Mouse (Mus musculus): ENCODE results near the gene Ppil4. TPM values are rescaled to one million over a fixed set of nuclear protein-coding genes. Genes with fewer than 3 reads are reported as not detected.

The Ppil4 gene
- polyA plus RNA-seq, 1 experiment from 2014 or later = 49.5 TPM

DNA sequence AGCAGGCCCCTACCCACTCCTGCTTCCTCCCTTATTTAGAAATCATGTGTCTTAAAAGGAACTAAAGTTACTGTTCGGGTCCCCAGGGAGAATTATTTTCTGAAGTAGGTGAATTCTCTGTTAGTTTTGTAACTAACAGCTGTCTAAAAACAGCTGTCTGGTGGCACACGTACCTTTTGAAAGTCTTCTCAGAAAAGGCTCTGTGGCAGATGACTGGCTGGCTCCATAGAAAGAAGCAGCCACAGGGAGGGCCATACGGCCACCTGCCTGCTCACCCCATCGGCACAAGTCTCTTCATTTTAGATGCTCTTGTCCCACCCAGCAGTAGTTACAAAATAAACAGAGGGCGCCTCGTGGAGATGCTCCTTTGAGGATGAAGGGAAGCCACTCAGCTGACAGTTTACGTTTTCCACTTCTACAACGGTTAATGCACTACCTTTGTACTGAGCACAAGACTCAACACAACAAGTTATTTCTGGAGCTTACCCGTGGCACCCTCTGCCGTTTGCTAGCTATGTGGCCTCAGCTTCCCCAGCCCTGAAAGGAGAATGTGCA lies 42.1 kb downstream of the Ppil4 start:
- ATAC-seq (ENCODE audit: low FRiP score) (no peak), DNase-seq (ENCODE audit: low spot score, missing footprints) (no peak)
- no peaks in the 10 kb centered on the region for H3K27me3 ChIP-seq (ENCODE audit: control insufficient read depth, insufficient read depth, low read length)
- H3K4me2 ChIP-seq = no peak overlapping the region
- H3K27ac ChIP-seq (ENCODE audit: low read depth, low read length) = no peak overlapping the region
- H3K4me3 ChIP-seq (ENCODE audit: low read depth, low read length) = no peak overlapping the region
- H3K9ac ChIP-seq (ENCODE audit: low read length) = no peak overlapping the region
- H3K4me1 ChIP-seq (ENCODE audit: control insufficient read depth, insufficient read depth, low read length) = no peaks in the 10 kb centered on the region; the same call in 1 of the 2 replicates
- no peaks in the 10 kb centered on the region for H3K36me3 ChIP-seq (ENCODE audit: control insufficient read depth, insufficient read depth, low read length)
- 79% methylated on average over 10 of the region's 10 CpGs for WGBS
- no peaks in the 10 kb centered on the region for H3K9me3 ChIP-seq (ENCODE audit: control insufficient read depth, low read length)

- no peak for ATAC-seq (ENCODE audit: low FRiP score)
- no peaks in the 10 kb centered on the region; the same call in 1 of the 2 replicates for H3K4me1 ChIP-seq (ENCODE audit: control insufficient read depth, insufficient read depth, low read length)
- H3K9ac ChIP-seq (ENCODE audit: low read length) = no peak overlapping the region
- H3K27me3 ChIP-seq (ENCODE audit: control insufficient read depth, insufficient read depth, low read length) = no peaks in the 10 kb centered on the region
- H3K27ac ChIP-seq (ENCODE audit: low read depth, low read length) = no peak overlapping the region
- H3K9me3 ChIP-seq (ENCODE audit: control insufficient read depth, low read length) = no peaks in the 10 kb centered on the region
- 76% methylated on average over 2 of the region's 2 CpGs for WGBS
- H3K4me3 ChIP-seq (ENCODE audit: low read depth, low read length) = no peak overlapping the region
- no peaks in the 10 kb centered on the region for H3K36me3 ChIP-seq (ENCODE audit: control insufficient read depth, insufficient read depth, low read length)
- H3K4me2 ChIP-seq = no peak overlapping the region
- no peak for DNase-seq (ENCODE audit: low spot score, missing footprints)
These were observed 44.2 kb downstream of the Ppil4 start for GRCm38 (mm10) chr10:7836902-7837301.

DNA sequence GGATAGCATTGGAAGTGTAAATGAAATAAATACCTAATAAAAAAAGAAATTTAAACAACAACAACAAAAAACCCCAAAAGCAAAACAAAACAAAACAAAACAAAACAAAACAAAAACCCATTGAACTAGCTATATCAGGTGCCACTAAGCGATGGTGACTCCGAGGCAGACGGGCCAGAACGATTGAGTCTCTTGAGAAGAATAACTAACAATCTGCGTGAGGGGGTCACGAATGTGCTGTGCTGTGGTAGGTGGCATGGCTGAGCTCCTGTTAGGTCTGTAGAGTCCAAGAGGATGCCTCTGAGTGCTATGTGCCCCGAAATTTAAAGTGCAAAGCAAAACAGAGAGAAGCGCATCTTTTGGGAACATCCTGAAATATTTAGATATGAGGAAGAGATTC lies 44.8 kb downstream of the Ppil4 start:
- WGBS = 92% methylated on average over 8 of the region's 8 CpGs
- Histone ChIP-seq H3K27ac (ENCODE audit: low read depth, low read length) (no peak overlapping the region), H3K4me3 (ENCODE audit: low read depth, low read length) (no peak overlapping the region), H3K4me2 (no peak overlapping the region), H3K36me3 (ENCODE audit: control insufficient read depth, insufficient read depth, low read length) (no peaks in the 10 kb centered on the region), H3K9me3 (ENCODE audit: control insufficient read depth, low read length) (no peaks in the 10 kb centered on the region), H3K4me1 (ENCODE audit: control insufficient read depth, insufficient read depth, low read length) (no peaks in the 10 kb centered on the region), H3K27me3 (ENCODE audit: control insufficient read depth, insufficient read depth, low read length) (no peaks in the 10 kb centered on the region), H3K9ac (ENCODE audit: low read length) (no peak overlapping the region)
- no peak for ATAC-seq (ENCODE audit: low FRiP score)
- DNase-seq (ENCODE audit: low spot score, missing footprints) = no peak

- DNase-seq (ENCODE audit: low spot score, missing footprints) (no peak), ATAC-seq (ENCODE audit: low FRiP score) (no peak)
- H3K36me3 ChIP-seq (ENCODE audit: control insufficient read depth, insufficient read depth, low read length) = no peaks in the 10 kb centered on the region
- H3K4me3 ChIP-seq (ENCODE audit: low read depth, low read length) = no peak overlapping the region
- no peaks in the 10 kb centered on the region for H3K9me3 ChIP-seq (ENCODE audit: control insufficient read depth, low read length)
- no peak overlapping the region for H3K27ac ChIP-seq (ENCODE audit: low read depth, low read length)
- H3K27me3 ChIP-seq (ENCODE audit: control insufficient read depth, insufficient read depth, low read length) = no peaks in the 10 kb centered on the region
- 96% methylated on average over 8 of the region's 8 CpGs for WGBS
- H3K9ac ChIP-seq (ENCODE audit: low read length) = no peak overlapping the region
- H3K4me2 ChIP-seq = no peak overlapping the region
- H3K4me1 ChIP-seq (ENCODE audit: control insufficient read depth, insufficient read depth, low read length) = no peaks in the 10 kb centered on the region
These were observed 45.3 kb downstream of the Ppil4 start for GRCm38 (mm10) chr10:7838036-7838435.

DNA sequence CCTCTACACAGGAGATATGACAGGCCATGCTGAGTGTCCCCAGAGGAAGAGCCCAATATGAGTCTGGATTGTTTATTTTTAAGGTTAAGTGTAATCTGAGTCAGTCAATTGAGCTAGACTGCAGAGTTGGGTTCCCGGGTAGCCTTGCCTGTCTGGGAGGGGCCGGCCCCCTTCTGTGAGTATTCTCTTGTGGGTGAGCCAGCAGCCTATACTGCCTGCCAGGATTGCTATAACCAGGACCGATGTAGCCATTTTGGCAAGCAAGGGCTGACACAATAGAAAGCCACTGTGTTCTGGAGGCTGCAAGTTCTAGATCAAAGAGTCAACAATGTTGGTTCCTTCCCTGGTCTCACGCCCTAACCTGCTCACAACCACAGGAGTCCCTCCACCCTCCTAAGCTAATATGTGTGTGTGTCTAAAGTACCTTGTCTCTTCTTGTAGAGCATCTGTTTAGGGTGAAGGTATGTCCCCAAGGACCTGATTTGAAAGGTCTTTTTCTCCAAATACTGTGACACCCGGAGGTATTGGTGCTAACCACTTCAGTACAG lies 46.3 kb downstream of the Ppil4 start:
- no peaks in the 10 kb centered on the region for H3K9me3 ChIP-seq (ENCODE audit: control insufficient read depth, low read length)
- ATAC-seq (ENCODE audit: low FRiP score) (no peak), DNase-seq (ENCODE audit: low spot score, missing footprints) (no peak)
- no peak overlapping the region for H3K9ac ChIP-seq (ENCODE audit: low read length)
- no peak overlapping the region for H3K4me3 ChIP-seq (ENCODE audit: low read depth, low read length)
- WGBS = 90% methylated on average over 5 of the region's 5 CpGs
- no peak overlapping the region for H3K4me2 ChIP-seq
- H3K4me1 ChIP-seq (ENCODE audit: control insufficient read depth, insufficient read depth, low read length) = no peaks in the 10 kb centered on the region
- no peak overlapping the region for H3K27ac ChIP-seq (ENCODE audit: low read depth, low read length)
- no peaks in the 10 kb centered on the region for H3K27me3 ChIP-seq (ENCODE audit: control insufficient read depth, insufficient read depth, low read length)
- H3K36me3 ChIP-seq (ENCODE audit: control insufficient read depth, insufficient read depth, low read length) = no peaks in the 10 kb centered on the region

DNA sequence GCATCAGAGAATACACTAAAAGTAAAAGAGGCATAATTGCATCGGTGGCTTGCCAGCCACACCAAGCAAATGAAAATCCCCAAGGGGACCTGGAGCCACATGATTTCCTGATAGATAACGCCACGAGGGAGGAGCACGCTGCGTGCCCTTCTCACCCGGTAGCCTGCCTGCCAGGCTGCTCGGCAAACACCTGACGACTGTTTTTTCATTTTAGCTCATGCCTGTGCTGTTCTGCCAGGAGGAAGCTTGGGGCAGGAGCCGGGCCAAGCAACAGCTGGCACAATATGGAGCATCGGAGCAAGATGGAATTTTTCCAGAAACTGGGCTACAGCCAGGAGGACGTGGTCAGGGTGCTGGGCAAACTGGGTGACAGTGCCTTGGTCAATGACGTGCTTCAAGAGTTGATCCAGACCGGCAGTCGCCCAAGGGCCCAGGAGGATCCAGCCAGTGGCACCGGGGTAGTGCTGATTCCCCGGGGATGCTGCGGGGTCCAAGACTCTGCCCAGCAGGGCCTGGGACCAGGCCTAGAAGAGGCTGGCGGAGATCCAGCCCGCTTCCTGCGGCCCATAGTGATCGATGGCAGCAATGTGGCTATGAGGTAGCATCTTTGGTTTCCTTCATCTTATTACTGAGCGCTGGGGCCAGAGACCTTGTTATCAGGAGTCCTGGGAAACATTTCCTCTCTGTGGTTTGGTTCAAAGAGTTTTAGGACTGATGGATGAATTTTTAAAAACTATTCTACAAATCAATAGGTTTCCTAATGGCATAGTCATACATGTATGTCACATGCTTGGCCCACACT lies 47.1 kb downstream of the Ppil4 start:
- WGBS = 90% methylated on average over 22 of the region's 22 CpGs
- Histone ChIP-seq H3K4me3 (ENCODE audit: low read depth, low read length) (no peak overlapping the region), H3K4me2 (no peak overlapping the region), H3K36me3 (ENCODE audit: control insufficient read depth, insufficient read depth, low read length) (no peaks in the 10 kb centered on the region), H3K4me1 (ENCODE audit: control insufficient read depth, insufficient read depth, low read length) (no peaks in the 10 kb centered on the region), H3K9me3 (ENCODE audit: control insufficient read depth, low read length) (no peaks in the 10 kb centered on the region), H3K27me3 (ENCODE audit: control insufficient read depth, insufficient read depth, low read length) (no peaks in the 10 kb centered on the region), H3K27ac (ENCODE audit: low read depth, low read length) (no peak overlapping the region), H3K9ac (ENCODE audit: low read length) (no peak overlapping the region)
- DNase-seq (ENCODE audit: low spot score, missing footprints) = no peak
- no peak for ATAC-seq (ENCODE audit: low FRiP score)

- DNase-seq (ENCODE audit: low spot score, missing footprints) (no peak), ATAC-seq (ENCODE audit: low FRiP score) (no peak)
- Histone ChIP-seq H3K9me3 (ENCODE audit: control insufficient read depth, low read length) (no peaks in the 10 kb centered on the region), H3K9ac (ENCODE audit: low read length) (no peak overlapping the region), H3K36me3 (ENCODE audit: control insufficient read depth, insufficient read depth, low read length) (no peaks in the 10 kb centered on the region), H3K4me1 (ENCODE audit: control insufficient read depth, insufficient read depth, low read length) (no peaks in the 10 kb centered on the region), H3K4me3 (ENCODE audit: low read depth, low read length) (no peak overlapping the region), H3K27me3 (ENCODE audit: control insufficient read depth, insufficient read depth, low read length) (no peaks in the 10 kb centered on the region), H3K4me2 (no peak overlapping the region), H3K27ac (ENCODE audit: low read depth, low read length) (no peak overlapping the region)
- WGBS = 75% methylated on average over 2 of the region's 2 CpGs
These were observed 47.7 kb downstream of the Ppil4 start for GRCm38 (mm10) chr10:7840353-7840733.

DNA sequence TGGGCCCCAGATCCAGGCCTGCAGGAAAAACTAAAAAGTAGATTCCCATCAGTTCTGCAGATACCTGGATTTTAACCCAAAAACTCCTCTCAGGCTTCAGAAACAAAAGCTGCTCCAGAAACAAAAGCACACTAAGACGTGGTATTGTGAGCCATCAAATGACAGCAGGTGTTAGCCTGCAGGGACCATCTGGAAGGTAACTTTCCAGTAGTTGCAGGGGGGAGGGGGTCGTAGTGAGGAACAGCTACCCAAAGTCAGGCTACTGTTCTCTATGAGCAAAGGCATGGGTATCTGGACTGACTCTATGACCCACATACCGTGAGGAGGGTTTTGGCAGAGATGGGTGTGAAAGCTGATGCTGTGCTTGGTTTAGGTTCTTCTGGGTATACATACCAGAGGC lies 48.1 kb downstream of the Ppil4 start:
- no peak overlapping the region for H3K4me3 ChIP-seq (ENCODE audit: low read depth, low read length)
- H3K4me2 ChIP-seq = no peak overlapping the region
- ATAC-seq (ENCODE audit: low FRiP score) = no peak
- H3K36me3 ChIP-seq (ENCODE audit: control insufficient read depth, insufficient read depth, low read length) = no peaks in the 10 kb centered on the region
- no peak overlapping the region for H3K27ac ChIP-seq (ENCODE audit: low read depth, low read length)
- H3K27me3 ChIP-seq (ENCODE audit: control insufficient read depth, insufficient read depth, low read length) = no peaks in the 10 kb centered on the region
- H3K4me1 ChIP-seq (ENCODE audit: control insufficient read depth, insufficient read depth, low read length) = no peaks in the 10 kb centered on the region
- WGBS = 61% methylated on average over 3 of the region's 3 CpGs
- no peaks in the 10 kb centered on the region for H3K9me3 ChIP-seq (ENCODE audit: control insufficient read depth, low read length)
- H3K9ac ChIP-seq (ENCODE audit: low read length) = no peak overlapping the region
- no peak for DNase-seq (ENCODE audit: low spot score, missing footprints)

DNA sequence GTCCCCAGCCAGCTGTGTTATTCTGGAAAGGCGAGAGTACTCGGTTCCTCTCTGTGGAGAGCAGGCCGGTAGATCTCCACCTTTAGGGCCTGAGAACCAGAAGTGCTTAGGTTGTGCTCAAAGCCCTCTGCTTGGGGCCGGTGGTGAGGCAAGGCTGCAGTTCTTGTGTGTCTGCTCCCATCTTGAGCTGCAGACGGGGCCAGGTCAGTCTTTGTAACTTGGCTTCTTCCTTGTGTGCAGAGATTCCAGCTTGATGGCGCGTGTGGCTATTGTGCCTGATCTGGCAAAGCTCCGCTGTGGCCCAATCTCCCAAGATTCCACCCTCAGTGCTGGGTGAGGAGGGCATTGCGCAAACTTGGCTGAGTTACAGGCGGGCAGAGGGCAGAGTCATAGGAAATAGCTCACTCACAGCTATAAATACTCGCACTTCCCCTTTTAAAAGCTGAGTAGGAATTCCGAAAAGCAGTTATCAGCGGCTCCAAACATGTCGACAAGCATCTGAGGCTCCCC lies 48.9 kb downstream of the Ppil4 start:
- Histone ChIP-seq H3K36me3 (ENCODE audit: control insufficient read depth, insufficient read depth, low read length) (no peaks in the 10 kb centered on the region), H3K27ac (ENCODE audit: low read depth, low read length) (no peak overlapping the region), H3K9ac (ENCODE audit: low read length) (no peak overlapping the region), H3K4me1 (ENCODE audit: control insufficient read depth, insufficient read depth, low read length) (no peaks in the 10 kb centered on the region), H3K27me3 (ENCODE audit: control insufficient read depth, insufficient read depth, low read length) (no peaks in the 10 kb centered on the region), H3K4me3 (ENCODE audit: low read depth, low read length) (no peak overlapping the region), H3K4me2 (no peak overlapping the region), H3K9me3 (ENCODE audit: control insufficient read depth, low read length) (no peaks in the 10 kb centered on the region)
- DNase-seq (ENCODE audit: low spot score, missing footprints) = no peak
- ATAC-seq (ENCODE audit: low FRiP score) = no peak
- 75% methylated on average over 14 of the region's 14 CpGs for WGBS
